Mouse (Mus musculus): ENCODE results near the gene Sh2d4b. TPM values are rescaled to one million over a fixed set of nuclear protein-coding genes. Genes with fewer than 3 reads are reported as not detected.

Sh2d4b gene
- polyA plus RNA-seq, 1 experiment from 2014 or later, result 1.6 TPM

GRCm38 (mm10) chr14:40889181-40889580, 3.9 kb downstream of the Sh2d4b start:
- no peaks in the 10 kb centered on the region for H3K9me3 ChIP-seq (ENCODE audit: control insufficient read depth, low read length)
- no peak overlapping the region for H3K27ac ChIP-seq (ENCODE audit: low read depth, low read length)
- ATAC-seq (ENCODE audit: insufficient read depth, low FRiP score, low TSS enrichment), result no peak
- no peaks in the 10 kb centered on the region for H3K27me3 ChIP-seq (ENCODE audit: control insufficient read depth, insufficient read depth, low read length)
- H3K4me3 ChIP-seq (ENCODE audit: low read depth, low read length), result no peak overlapping the region
- H3K9ac ChIP-seq (ENCODE audit: low read length), result no peak overlapping the region
- H3K4me1 ChIP-seq (ENCODE audit: control insufficient read depth, insufficient read depth, low read length), result no peaks in the 10 kb centered on the region
- 94% methylated on average over 2 of the region's 2 CpGs for WGBS
- H3K4me2 ChIP-seq (ENCODE audit: low read depth), result no peak overlapping the region
- DNase-seq (ENCODE audit: low spot score), result no peak
- no peaks in the 10 kb centered on the region for H3K36me3 ChIP-seq (ENCODE audit: control insufficient read depth, insufficient read depth, low read length)

DNA sequence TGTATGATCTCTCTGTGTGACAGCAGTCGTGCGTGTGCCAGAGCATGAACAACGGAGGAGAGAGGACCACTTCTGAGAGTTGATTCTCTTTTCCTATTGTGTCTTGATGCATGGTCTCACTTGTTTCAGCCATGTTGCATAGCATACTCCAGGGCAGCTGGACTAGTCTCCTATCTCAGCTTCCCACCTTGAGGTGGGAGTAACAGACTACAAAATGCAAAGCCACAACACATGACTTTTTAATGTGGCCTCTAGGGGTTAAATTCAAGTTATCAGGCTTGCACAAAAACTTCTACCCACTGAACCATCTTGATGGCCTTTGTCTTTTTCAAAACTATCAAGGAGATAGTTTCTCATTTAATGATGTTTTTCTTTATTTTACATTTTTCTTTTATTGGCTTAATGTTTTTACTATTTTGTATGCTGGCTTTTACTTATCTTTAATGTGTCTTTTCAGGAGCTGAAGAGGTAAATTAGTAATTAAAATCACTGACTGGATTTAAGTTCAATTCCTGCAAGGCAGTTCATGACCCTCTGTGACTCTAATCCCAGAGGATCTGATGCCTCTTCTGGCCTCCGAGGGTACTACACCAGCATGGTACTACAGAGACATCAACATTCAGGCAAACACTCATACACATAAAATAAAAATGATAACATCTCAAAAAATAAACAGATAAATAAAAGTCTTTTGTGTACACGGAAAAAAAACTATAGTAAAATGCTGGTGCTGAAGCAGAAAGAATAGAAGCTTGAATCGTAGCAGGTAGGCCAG, 6.5 kb downstream of the Sh2d4b start:
- no peaks in the 10 kb centered on the region for H3K36me3 ChIP-seq (ENCODE audit: control insufficient read depth, insufficient read depth, low read length)
- H3K27ac ChIP-seq (ENCODE audit: low read depth, low read length), result no peak overlapping the region
- ATAC-seq (ENCODE audit: insufficient read depth, low FRiP score, low TSS enrichment) (no peak), DNase-seq (ENCODE audit: low spot score) (no peak)
- WGBS, result 86% methylated on average over 6 of the region's 6 CpGs
- H3K4me3 ChIP-seq (ENCODE audit: low read depth, low read length), result no peak overlapping the region
- no peaks in the 10 kb centered on the region for H3K27me3 ChIP-seq (ENCODE audit: control insufficient read depth, insufficient read depth, low read length)
- H3K9ac ChIP-seq (ENCODE audit: low read length), result no peak overlapping the region
- no peaks in the 10 kb centered on the region for H3K4me1 ChIP-seq (ENCODE audit: control insufficient read depth, insufficient read depth, low read length)
- H3K4me2 ChIP-seq (ENCODE audit: low read depth), result no peak overlapping the region
- no peaks in the 10 kb centered on the region for H3K9me3 ChIP-seq (ENCODE audit: control insufficient read depth, low read length)

DNA sequence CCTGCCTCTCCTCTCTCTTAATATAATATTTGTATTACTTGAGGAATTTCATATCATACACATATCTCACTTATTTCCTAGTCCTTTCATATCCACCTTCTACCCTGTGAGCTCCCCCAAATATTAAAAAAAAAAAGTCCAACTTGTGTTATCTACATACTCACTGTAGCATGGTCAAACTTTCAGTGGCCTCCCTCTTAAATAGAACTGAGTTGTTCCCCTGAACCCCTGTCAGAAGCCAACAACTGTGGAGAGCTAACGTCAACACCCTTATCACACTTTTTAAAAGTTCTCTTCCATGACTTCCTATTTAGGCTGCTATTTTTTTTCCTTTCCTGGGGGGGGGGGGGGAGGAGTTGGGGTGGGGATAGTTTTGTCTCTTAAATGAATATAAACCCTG, 7.3 kb downstream of the Sh2d4b start:
- Histone ChIP-seq H3K4me1 (ENCODE audit: control insufficient read depth, insufficient read depth, low read length) (no peaks in the 10 kb centered on the region), H3K4me3 (ENCODE audit: low read depth, low read length) (no peak overlapping the region), H3K9me3 (ENCODE audit: control insufficient read depth, low read length) (no peaks in the 10 kb centered on the region), H3K36me3 (ENCODE audit: control insufficient read depth, insufficient read depth, low read length) (no peaks in the 10 kb centered on the region), H3K27ac (ENCODE audit: low read depth, low read length) (no peak overlapping the region), H3K4me2 (ENCODE audit: low read depth) (no peak overlapping the region), H3K27me3 (ENCODE audit: control insufficient read depth, insufficient read depth, low read length) (no peaks in the 10 kb centered on the region), H3K9ac (ENCODE audit: low read length) (no peak overlapping the region)
- no peak for DNase-seq (ENCODE audit: low spot score)
- ATAC-seq (ENCODE audit: insufficient read depth, low FRiP score, low TSS enrichment), result no peak
- WGBS, result 64% methylated on average over 1 of the region's 1 CpGs

- ATAC-seq (ENCODE audit: insufficient read depth, low FRiP score, low TSS enrichment), result no peak
Measured at GRCm38 (mm10) chr14:40885225-40885624, 7.8 kb downstream of the Sh2d4b start.

DNA sequence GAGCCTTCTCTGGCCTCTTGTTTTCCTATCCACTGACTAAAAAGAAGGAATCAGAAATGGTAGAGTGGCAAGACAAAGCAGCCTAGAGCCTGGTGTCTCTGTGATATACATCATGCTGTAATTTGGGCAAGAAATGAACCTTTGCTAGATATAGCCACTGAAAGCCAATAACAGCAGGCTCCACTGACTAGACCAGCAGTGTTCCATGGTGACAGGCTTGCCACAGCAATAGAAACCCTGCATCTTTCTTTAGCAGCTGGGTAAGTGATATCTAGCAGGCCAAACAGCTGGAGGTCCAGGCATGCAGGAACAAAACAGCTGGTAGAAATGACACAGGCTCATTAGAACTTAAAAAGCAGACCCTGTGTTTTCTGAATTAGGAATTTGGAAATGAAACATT, 18.5 kb downstream of the Sh2d4b start:
- Histone ChIP-seq H3K4me1 (ENCODE audit: control insufficient read depth, insufficient read depth, low read length) (no peaks in the 10 kb centered on the region), H3K9me3 (ENCODE audit: control insufficient read depth, low read length) (no peaks in the 10 kb centered on the region), H3K4me3 (ENCODE audit: low read depth, low read length) (no peak overlapping the region), H3K27me3 (ENCODE audit: control insufficient read depth, insufficient read depth, low read length) (no peaks in the 10 kb centered on the region), H3K27ac (ENCODE audit: low read depth, low read length) (no peak overlapping the region), H3K36me3 (ENCODE audit: control insufficient read depth, insufficient read depth, low read length) (no peaks in the 10 kb centered on the region), H3K9ac (ENCODE audit: low read length) (no peak overlapping the region), H3K4me2 (ENCODE audit: low read depth) (no peak overlapping the region)
- DNase-seq (ENCODE audit: low spot score) (no peak), ATAC-seq (ENCODE audit: insufficient read depth, low FRiP score, low TSS enrichment) (no peak)

More at GRCm38 (mm10) chr14:40885225-40885624, 7.8 kb downstream of the Sh2d4b start:
- 32% methylated on average over 4 of the region's 4 CpGs for WGBS
- H3K4me2 ChIP-seq (ENCODE audit: low read depth), result no peak overlapping the region
- no peaks in the 10 kb centered on the region for H3K4me1 ChIP-seq (ENCODE audit: control insufficient read depth, insufficient read depth, low read length)
- H3K36me3 ChIP-seq (ENCODE audit: control insufficient read depth, insufficient read depth, low read length), result no peaks in the 10 kb centered on the region
- no peaks in the 10 kb centered on the region for H3K9me3 ChIP-seq (ENCODE audit: control insufficient read depth, low read length)
- no peak for DNase-seq (ENCODE audit: low spot score)
- H3K27ac ChIP-seq (ENCODE audit: low read depth, low read length), result no peak overlapping the region
- H3K27me3 ChIP-seq (ENCODE audit: control insufficient read depth, insufficient read depth, low read length), result no peaks in the 10 kb centered on the region
- H3K4me3 ChIP-seq (ENCODE audit: low read depth, low read length), result no peak overlapping the region
- no peak overlapping the region for H3K9ac ChIP-seq (ENCODE audit: low read length)

DNA sequence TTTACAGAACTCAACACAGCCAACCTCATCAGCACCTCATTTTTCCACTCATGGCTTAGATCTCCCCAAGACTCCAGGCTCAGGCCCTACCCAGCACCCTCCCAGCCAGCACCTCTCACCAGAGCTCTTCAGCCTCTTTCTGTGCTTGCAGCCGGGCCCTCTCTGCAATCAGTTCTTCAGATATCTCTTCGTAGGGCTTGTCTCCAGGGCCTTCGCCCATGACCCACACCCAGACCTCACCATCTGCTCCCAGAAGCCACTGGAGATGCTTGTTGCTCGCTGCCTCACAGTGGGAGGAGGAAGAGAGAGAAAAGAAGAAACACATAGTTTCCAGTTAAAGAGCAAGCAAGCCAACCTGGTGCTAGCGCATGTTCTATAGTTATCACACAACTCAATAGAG, 19.1 kb downstream of the Sh2d4b start:
- H3K9ac ChIP-seq (ENCODE audit: low read length), result no peak overlapping the region
- ATAC-seq (ENCODE audit: insufficient read depth, low FRiP score, low TSS enrichment) (no peak), DNase-seq (ENCODE audit: low spot score) (no peak)
- H3K4me2 ChIP-seq (ENCODE audit: low read depth), result no peak overlapping the region
- no peaks in the 10 kb centered on the region for H3K9me3 ChIP-seq (ENCODE audit: control insufficient read depth, low read length)
- H3K27me3 ChIP-seq (ENCODE audit: control insufficient read depth, insufficient read depth, low read length), result no peaks in the 10 kb centered on the region
- no peaks in the 10 kb centered on the region for H3K4me1 ChIP-seq (ENCODE audit: control insufficient read depth, insufficient read depth, low read length)
- no peak overlapping the region for H3K27ac ChIP-seq (ENCODE audit: low read depth, low read length)
- no peak overlapping the region for H3K4me3 ChIP-seq (ENCODE audit: low read depth, low read length)
- no peaks in the 10 kb centered on the region for H3K36me3 ChIP-seq (ENCODE audit: control insufficient read depth, insufficient read depth, low read length)
- 91% methylated on average over 5 of the region's 5 CpGs for WGBS

DNA sequence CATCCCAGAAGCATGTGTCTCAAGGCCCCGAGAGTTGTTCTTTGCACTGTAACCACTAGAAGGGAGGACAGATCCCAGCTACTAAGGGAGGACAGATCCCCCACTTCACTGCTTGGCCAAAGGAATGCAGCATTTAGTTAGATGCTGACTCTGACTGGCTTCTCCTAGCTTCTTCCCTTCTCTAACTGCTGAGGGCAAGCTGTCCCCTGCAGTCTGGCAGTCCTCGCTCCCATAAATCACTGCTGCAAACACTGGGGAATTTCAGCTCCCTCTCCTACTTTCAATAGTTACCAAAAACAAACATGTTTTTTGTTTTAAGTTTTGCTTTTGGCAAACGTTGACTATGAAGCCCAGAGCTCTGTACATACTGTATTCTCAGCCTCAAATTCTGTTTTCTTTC, 22.5 kb downstream of the Sh2d4b start:
- no peaks in the 10 kb centered on the region for H3K4me1 ChIP-seq (ENCODE audit: control insufficient read depth, insufficient read depth, low read length)
- H3K36me3 ChIP-seq (ENCODE audit: control insufficient read depth, insufficient read depth, low read length), result no peaks in the 10 kb centered on the region
- H3K9me3 ChIP-seq (ENCODE audit: control insufficient read depth, low read length), result no peaks in the 10 kb centered on the region
- H3K4me2 ChIP-seq (ENCODE audit: low read depth), result no peak overlapping the region
- no peak for ATAC-seq (ENCODE audit: insufficient read depth, low FRiP score, low TSS enrichment)
- H3K27ac ChIP-seq (ENCODE audit: low read depth, low read length), result no peak overlapping the region
- 61% methylated on average over 3 of the region's 3 CpGs for WGBS
- DNase-seq (ENCODE audit: low spot score), result no peak
- no peaks in the 10 kb centered on the region for H3K27me3 ChIP-seq (ENCODE audit: control insufficient read depth, insufficient read depth, low read length)
- H3K4me3 ChIP-seq (ENCODE audit: low read depth, low read length), result no peak overlapping the region
- H3K9ac ChIP-seq (ENCODE audit: low read length), result no peak overlapping the region

DNA sequence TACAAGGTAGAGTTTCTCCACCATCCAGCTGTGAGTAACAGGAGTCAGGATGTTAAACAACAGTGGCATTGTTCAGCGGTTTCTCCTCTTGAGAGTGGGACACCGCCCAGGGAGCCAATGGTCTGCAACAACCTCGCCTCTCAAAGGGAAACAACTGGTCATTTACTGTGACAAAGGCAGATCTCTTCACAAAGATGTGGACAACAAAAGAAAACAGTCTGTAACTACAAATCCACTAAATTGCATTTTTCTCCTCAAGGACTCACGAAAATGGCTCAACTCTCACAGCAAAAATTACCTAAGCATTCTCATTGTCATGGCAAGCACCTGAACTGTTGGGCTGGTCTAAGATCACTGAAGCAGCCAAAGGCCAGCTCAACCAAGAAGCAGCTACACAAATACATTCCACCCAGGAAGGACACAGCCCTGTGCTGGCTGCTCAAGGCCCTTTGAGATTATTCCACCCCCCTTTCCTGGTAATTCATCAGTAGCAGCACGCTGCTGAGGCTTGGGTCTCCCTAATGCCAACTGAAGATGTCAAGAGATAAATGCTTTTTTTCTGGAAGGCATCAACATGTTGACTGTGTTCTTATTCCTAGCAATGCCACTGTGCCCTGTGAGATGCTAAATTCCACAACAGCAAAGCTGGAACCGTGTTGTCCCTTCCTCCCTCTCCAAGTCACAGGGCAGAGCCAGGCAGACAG, 28.1 kb downstream of the Sh2d4b start:
- H3K4me2 ChIP-seq (ENCODE audit: low read depth), result no peak overlapping the region
- no peaks in the 10 kb centered on the region for H3K27me3 ChIP-seq (ENCODE audit: control insufficient read depth, insufficient read depth, low read length)
- ATAC-seq (ENCODE audit: insufficient read depth, low FRiP score, low TSS enrichment) (no peak), DNase-seq (ENCODE audit: low spot score) (no peak)
- no peaks in the 10 kb centered on the region for H3K4me1 ChIP-seq (ENCODE audit: control insufficient read depth, insufficient read depth, low read length)
- no peaks in the 10 kb centered on the region for H3K9me3 ChIP-seq (ENCODE audit: control insufficient read depth, low read length)
- H3K4me3 ChIP-seq (ENCODE audit: low read depth, low read length), result no peak overlapping the region
- H3K36me3 ChIP-seq (ENCODE audit: control insufficient read depth, insufficient read depth, low read length), result no peaks in the 10 kb centered on the region
- no peak overlapping the region for H3K27ac ChIP-seq (ENCODE audit: low read depth, low read length)
- H3K9ac ChIP-seq (ENCODE audit: low read length), result no peak overlapping the region
- 42% methylated on average over 6 of the region's 6 CpGs for WGBS

GRCm38 (mm10) chr14:40863659-40864058, 29.4 kb downstream of the Sh2d4b start:
- Histone ChIP-seq H3K4me1 (ENCODE audit: control insufficient read depth, insufficient read depth, low read length) (no peaks in the 10 kb centered on the region), H3K4me2 (ENCODE audit: low read depth) (no peak overlapping the region), H3K9ac (ENCODE audit: low read length) (no peak overlapping the region), H3K4me3 (ENCODE audit: low read depth, low read length) (no peak overlapping the region), H3K36me3 (ENCODE audit: control insufficient read depth, insufficient read depth, low read length) (no peaks in the 10 kb centered on the region), H3K9me3 (ENCODE audit: control insufficient read depth, low read length) (no peaks in the 10 kb centered on the region), H3K27ac (ENCODE audit: low read depth, low read length) (no peak overlapping the region), H3K27me3 (ENCODE audit: control insufficient read depth, insufficient read depth, low read length) (no peaks in the 10 kb centered on the region)
- WGBS, result 85% methylated on average over 3 of the region's 3 CpGs
- no peak for ATAC-seq (ENCODE audit: insufficient read depth, low FRiP score, low TSS enrichment)
- DNase-seq (ENCODE audit: low spot score), result no peak
